Mouse (Mus musculus): ENCODE results near the gene Zkscan16.

The Zkscan16 gene

GRCm38 (mm10) chr4:58941638-58942037, 1.8 kb upstream of the Zkscan16 start:
- no peak for DNase-seq (ENCODE audit: low spot score)

- DNase-seq (ENCODE audit: low spot score), result no peak
These were observed 486 bp upstream of the Zkscan16 start for GRCm38 (mm10) chr4:58942942-58943341.

- no peak for DNase-seq (ENCODE audit: low spot score)
These were observed 752 bp downstream of the Zkscan16 start for GRCm38 (mm10) chr4:58944206-58944553.

GRCm38 (mm10) chr4:58944695-58945094, 1.3 kb downstream of the Zkscan16 start:
- no peak for DNase-seq (ENCODE audit: low spot score)

GRCm38 (mm10) chr4:58948391-58948790, 5.0 kb downstream of the Zkscan16 start:
- DNase-seq (ENCODE audit: low spot score), result no peak

GRCm38 (mm10) chr4:58952630-58953029, 9.2 kb downstream of the Zkscan16 start:
- no peak for DNase-seq (ENCODE audit: low spot score)

GRCm38 (mm10) chr4:58961719-58962118, 18.3 kb downstream of the Zkscan16 start:
- DNase-seq (ENCODE audit: low spot score), result no peak

GRCm38 (mm10) chr4:58963271-58963670, 19.8 kb downstream of the Zkscan16 start:
- DNase-seq (ENCODE audit: low spot score), result no peak

- DNase-seq (ENCODE audit: low spot score), result no peak
These were observed 21.7 kb downstream of the Zkscan16 start for GRCm38 (mm10) chr4:58965136-58965535.

- DNase-seq (ENCODE audit: low spot score), result no peak
These were observed 27.2 kb downstream of the Zkscan16 start for GRCm38 (mm10) chr4:58970678-58971077.

GRCm38 (mm10) chr4:58975711-58976110, 32.3 kb downstream of the Zkscan16 start:
- no peak for DNase-seq (ENCODE audit: low spot score)

- DNase-seq (ENCODE audit: low spot score), result no peak
These were observed 38.0 kb downstream of the Zkscan16 start for GRCm38 (mm10) chr4:58981421-58981820.

GRCm38 (mm10) chr4:58982806-58983205, 39.4 kb downstream of the Zkscan16 start:
- no peak for DNase-seq (ENCODE audit: low spot score)

GRCm38 (mm10) chr4:58985157-58985648, 41.8 kb downstream of the Zkscan16 start:
- peak; percentile 92 for DNase-seq (ENCODE audit: low spot score)

GRCm38 (mm10) chr4:58986540-58987190, 43.2 kb downstream of the Zkscan16 start, which contains the start of gene Ptgr1:
Gene Ptgr1, minus strand, starts transcription at chr4:58987119.
- DNase-seq (ENCODE audit: low spot score), result peak; percentile 89

GRCm38 (mm10) chr4:58989303-58989898, 46.0 kb downstream of the Zkscan16 start:
- no peak for DNase-seq (ENCODE audit: low spot score)

GRCm38 (mm10) chr4:58990609-58991434, 47.4 kb downstream of the Zkscan16 start:
- DNase-seq (ENCODE audit: low spot score), result no peak

- DNase-seq (ENCODE audit: low spot score), result no peak
These were observed 48.8 kb downstream of the Zkscan16 start for GRCm38 (mm10) chr4:58992195-58992594.

- DNase-seq (ENCODE audit: low spot score), result no peak
These were observed 51.3 kb downstream of the Zkscan16 start, which contains the start of gene Dnajc25 for GRCm38 (mm10) chr4:58994762-58995161. Gene Dnajc25, plus strand, starts transcription at chr4:58995062.

GRCm38 (mm10) chr4:58995251-58995693, 51.8 kb downstream of the Zkscan16 start:
- peak; percentile 73 for DNase-seq (ENCODE audit: low spot score)

GRCm38 (mm10) chr4:58997081-58997480, 53.7 kb downstream of the Zkscan16 start:
- DNase-seq (ENCODE audit: low spot score), result peak; percentile 84

GRCm38 (mm10) chr4:58998688-58999087, 55.3 kb downstream of the Zkscan16 start:
- DNase-seq (ENCODE audit: low spot score), result no peak

- peak; percentile 83 for DNase-seq (ENCODE audit: low spot score)
These were observed 56.3 kb downstream of the Zkscan16 start for GRCm38 (mm10) chr4:58999686-59000085.
